Mouse (Mus musculus) limb, embryonic 11.5 days (tissue): ENCODE data around the gene Ankmy1. TPM values are rescaled to one million over a fixed set of nuclear protein-coding genes. Genes with fewer than 3 reads are reported as not detected.

Experiments
- ATAC-seq: fragments of 200-750 bp; cut with Nextera tagmentation; 2 replicates; pipeline ENCODE4 v1.8.0; 2017; ENCODE audit warnings: low read depth; ENCODE audit not compliant: insufficient number of reproducible peaks, low FRiP score, low TSS enrichment
- DNase-seq: peaks from one replicate; pipeline ENCODE4 v3.0.0-alpha.2; 2015; ENCODE audit warnings: low spot score
- H3K27ac ChIP-seq: fragments of 300-500 bp; sonication (generic); replicated peaks from 2 replicates; pipeline ENCODE4 v1.5.1; 2014; ENCODE audit warnings: low read depth, mild to moderate bottlenecking, low read length
- H3K27me3 ChIP-seq: fragments of 300-500 bp; sonication (generic); 2 replicates; pipeline ENCODE4 v1.6.1; 2014; ENCODE audit warnings: mild to moderate bottlenecking, low read length, mixed read lengths; ENCODE audit not compliant: control insufficient read depth, insufficient read depth
- H3K36me3 ChIP-seq: fragments of 300-500 bp; sonication (generic); 2 replicates; pipeline ENCODE4 v1.6.1; 2014; ENCODE audit warnings: mild to moderate bottlenecking, low read length, moderate library complexity, mixed read lengths; ENCODE audit not compliant: control insufficient read depth, insufficient read depth
- H3K4me1 ChIP-seq: fragments of 300-500 bp; sonication (generic); 2 replicates; pipeline ENCODE4 v1.6.1; 2014; ENCODE audit warnings: low read length, mixed read lengths; ENCODE audit not compliant: control insufficient read depth, insufficient read depth
- H3K4me2 ChIP-seq: fragments of 300-500 bp; sonication (generic); 2 replicates; pipeline ENCODE4 v1.6.1; 2014; ENCODE audit warnings: low read depth, mild to moderate bottlenecking, moderate library complexity; ENCODE audit not compliant: severe bottlenecking
- H3K4me3 ChIP-seq: fragments of 300-500 bp; sonication (generic); 2 replicates; pipeline ENCODE4 v1.5.1; 2014; ENCODE audit warnings: low read depth, low read length
- H3K9ac ChIP-seq: fragments of 300-500 bp; sonication (generic); 2 replicates; pipeline ENCODE4 v1.6.1; 2014; ENCODE audit warnings: mild to moderate bottlenecking, low read length
- H3K9me3 ChIP-seq: fragments of 300-500 bp; sonication (generic); 2 replicates; pipeline ENCODE4 v1.6.1; 2016; ENCODE audit warnings: low read length; ENCODE audit not compliant: control insufficient read depth
- WGBS: fragments of 180-500 bp; shearing (Covaris S2); extraction: QIAGEN DNeasy Blood & Tissue Kit; methylation state at CpG from one replicate; pipeline ENCODE4 v1.1.7; 2014; 5-methylcytosine and 5-hydroxymethylcytosine counted together
- polyA plus RNA-seq: library from polyadenylated mRNA; unstranded; fragments of >200 nt; fragmentation: Nextera tagmentation; extraction: Ambion mirVana; gene quantifications from 2 replicates; pipeline ENCODE4 v1.2.1, GENCODE M21; 2014

Gene Ankmy1
- polyA plus RNA-seq, 1 experiment from 2014 or later, result 0.47 TPM

DNA sequence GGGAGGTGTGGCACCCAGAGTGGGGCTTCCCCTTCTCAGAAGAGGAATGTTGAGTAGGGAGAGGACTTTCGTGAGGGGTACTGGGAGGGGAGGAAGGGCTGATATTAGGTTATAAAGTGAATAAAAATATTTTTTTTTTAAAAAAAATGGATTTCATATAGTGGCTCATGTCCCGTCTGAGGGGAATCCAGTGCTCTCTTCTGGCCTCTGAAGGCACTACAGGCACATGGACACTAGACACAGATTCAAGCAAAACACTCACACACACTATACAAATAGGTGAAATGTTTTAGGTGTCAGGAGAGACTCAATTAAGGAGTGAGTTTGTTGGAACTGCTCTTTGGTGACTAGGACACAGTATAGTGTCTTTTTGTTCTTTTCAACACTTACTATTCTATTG is 33.3 kb upstream of the Ankmy1 start:
- H3K4me1 ChIP-seq, result peaks cover 10% of the 10 kb centered on the region
- DNase-seq (no peak), ATAC-seq (no peak)
- H3K9ac ChIP-seq, result 0 out of 2 replicates have a peak overlapping the region, but pooled peaks have one; percentile 35
- H3K27ac ChIP-seq, result no peak overlapping the region
- H3K27me3 ChIP-seq, result no peaks in the 10 kb centered on the region
- H3K4me3 ChIP-seq, result peak overlapping the region; percentile 8; the same call in 1 of the 2 replicates
- H3K36me3 ChIP-seq, result peaks cover 8% of the 10 kb centered on the region; the same call in 1 of the 2 replicates
- peak overlapping the region; percentile 84; the same call in 1 of the 2 replicates for H3K4me2 ChIP-seq
- H3K9me3 ChIP-seq, result no peaks in the 10 kb centered on the region
- 70% methylated on average over 2 of the region's 2 CpGs for WGBS

DNA sequence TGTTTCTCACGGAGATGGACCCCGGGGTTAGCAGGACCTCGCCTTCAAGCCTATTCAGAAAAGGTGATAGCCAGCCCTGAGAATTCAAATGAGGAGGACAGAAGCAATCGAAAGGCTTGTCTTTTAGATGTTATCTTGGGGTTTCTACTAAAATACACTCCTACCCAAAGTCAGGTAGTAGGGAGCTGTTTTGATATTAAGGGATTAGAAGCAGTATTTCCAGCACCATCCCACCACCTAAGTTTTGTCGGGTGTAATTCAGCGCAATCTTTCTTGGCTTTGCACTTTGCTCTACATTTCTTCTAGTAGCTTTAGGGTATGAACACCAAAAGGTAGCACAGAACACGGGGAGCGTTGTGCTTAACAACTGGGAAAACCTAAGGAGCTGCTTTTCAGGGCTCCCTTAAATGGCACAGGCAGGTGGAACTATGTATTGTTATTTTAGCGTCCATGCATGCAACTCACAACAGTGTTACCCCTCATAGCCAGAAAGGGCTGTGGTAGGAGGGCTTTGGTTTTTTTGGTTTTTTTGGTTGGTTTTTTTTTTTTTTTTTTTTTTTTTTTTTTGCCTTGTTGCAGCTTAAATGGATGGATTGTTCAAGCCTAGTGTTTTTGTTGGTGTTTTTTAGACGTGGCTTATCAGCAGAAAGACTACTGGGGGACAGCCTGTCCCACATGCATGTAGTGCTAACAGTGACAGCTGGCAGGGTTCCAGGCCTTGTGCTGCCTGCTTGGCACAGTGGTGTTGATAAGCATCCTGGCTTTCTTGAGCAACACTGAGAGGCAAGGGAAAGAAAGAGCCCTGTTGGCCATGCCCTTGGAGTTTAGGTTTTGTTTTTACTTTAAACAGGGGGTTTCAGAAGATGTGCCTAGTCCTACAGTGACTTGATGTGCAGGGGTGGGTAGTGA is 32.6 kb upstream of the Ankmy1 start:
- Histone ChIP-seq H3K27me3 (no peaks in the 10 kb centered on the region), H3K27ac (0 out of 2 replicates have a peak overlapping the region, but pooled peaks have one; percentile 89), H3K9ac (peak overlapping the region; percentile 75), H3K4me2 (peak overlapping the region; percentile 84), H3K4me3 (peak overlapping the region; percentile 81), H3K4me1 (peaks cover 10% of the 10 kb centered on the region), H3K9me3 (no peaks in the 10 kb centered on the region), H3K36me3 (peaks cover 7% of the 10 kb centered on the region; the same call in 1 of the 2 replicates)
- WGBS, result 21% methylated on average over 10 of the region's 10 CpGs
- ATAC-seq (no peak), DNase-seq (no peak)

DNA sequence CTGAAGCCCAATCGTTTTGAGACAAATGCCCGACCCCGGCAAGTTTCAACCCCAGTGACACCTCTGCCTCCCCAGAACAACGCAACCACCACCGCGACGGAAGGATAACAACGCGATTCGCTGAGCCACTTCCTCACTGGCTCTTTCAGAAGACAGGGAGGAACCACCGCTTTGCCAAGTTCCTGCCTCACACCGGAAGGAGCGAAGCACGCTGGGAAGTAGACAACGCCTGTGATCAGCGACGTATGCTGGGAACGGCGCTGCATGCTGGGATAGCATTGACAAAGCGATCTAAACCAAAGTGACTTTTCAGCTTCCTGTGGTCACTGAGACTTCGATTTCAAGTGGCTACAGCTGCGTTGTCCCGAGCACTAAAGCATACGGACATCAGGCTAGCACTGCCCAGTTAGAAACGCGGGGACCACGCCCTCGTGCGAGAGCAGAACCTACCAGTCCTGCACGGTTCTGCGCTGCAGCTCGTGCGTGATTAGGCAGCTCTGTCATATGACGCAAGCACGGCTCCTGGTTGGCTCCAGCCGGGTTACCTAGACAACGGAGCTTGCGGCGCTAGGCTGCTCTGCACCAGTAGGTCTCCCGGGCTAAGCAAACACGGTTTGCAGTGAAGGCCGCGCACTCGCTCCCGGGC is 31.6 kb upstream of the Ankmy1 start, which contains the start of gene Capn10:
TSS of gene Capn10 (plus strand) at position 195 of the 646 bp plus-strand sequence.
- WGBS, result 0% methylated on average over 45 of the region's 45 CpGs
- peak within 1 kb of the TSS; percentile 89 for H3K27ac ChIP-seq

DNA sequence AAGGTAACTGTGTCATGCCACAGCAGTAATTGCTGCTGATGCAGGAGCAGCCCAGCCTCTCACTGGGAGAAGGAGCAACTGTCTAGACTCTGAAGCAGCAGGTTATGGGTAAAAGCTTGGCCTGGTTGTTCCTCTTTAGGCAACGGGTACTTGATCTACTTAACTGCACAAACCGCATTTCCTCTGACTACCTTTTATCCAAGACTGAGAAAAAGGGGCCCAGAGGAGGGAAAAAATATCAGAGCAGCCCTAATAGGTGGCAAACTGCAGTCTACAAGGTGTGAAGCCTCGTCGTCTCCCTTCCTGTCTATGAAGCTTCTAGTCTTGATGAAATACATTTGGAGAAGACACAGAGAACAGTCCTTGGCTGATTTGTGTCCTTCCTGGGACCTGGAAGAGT is 30.9 kb upstream of the Ankmy1 start:
- no peak for ATAC-seq
- 82% methylated on average over 4 of the region's 4 CpGs for WGBS
- peak overlapping the region; percentile 89 for H3K27ac ChIP-seq
- DNase-seq, result no peak
- peak overlapping the region; percentile 75 for H3K9ac ChIP-seq
- H3K4me2 ChIP-seq, result peak overlapping the region; percentile 84
- peak overlapping the region; percentile 81 for H3K4me3 ChIP-seq
- H3K36me3 ChIP-seq, result no peaks in the 10 kb centered on the region
- H3K4me1 ChIP-seq, result peaks cover 10% of the 10 kb centered on the region
- H3K9me3 ChIP-seq, result no peaks in the 10 kb centered on the region
- H3K27me3 ChIP-seq, result no peaks in the 10 kb centered on the region

More for the DNA sequence above, 31.6 kb upstream of the Ankmy1 start, which contains the start of gene Capn10:
- peak; percentile 99 for ATAC-seq
- peaks cover 10% of the 10 kb centered on the region for H3K4me1 ChIP-seq
- peak within 1 kb of the TSS; percentile 84 for H3K4me2 ChIP-seq
- H3K27me3 ChIP-seq, result no peaks in the 10 kb centered on the region
- peaks cover 4% of the 10 kb centered on the region; the same call in 1 of the 2 replicates for H3K36me3 ChIP-seq
- H3K9ac ChIP-seq, result peak within 1 kb of the TSS; percentile 75
- peak; percentile 94 for DNase-seq
- peak within 1 kb of the TSS; percentile 81 for H3K4me3 ChIP-seq
- H3K9me3 ChIP-seq, result no peaks in the 10 kb centered on the region

DNA sequence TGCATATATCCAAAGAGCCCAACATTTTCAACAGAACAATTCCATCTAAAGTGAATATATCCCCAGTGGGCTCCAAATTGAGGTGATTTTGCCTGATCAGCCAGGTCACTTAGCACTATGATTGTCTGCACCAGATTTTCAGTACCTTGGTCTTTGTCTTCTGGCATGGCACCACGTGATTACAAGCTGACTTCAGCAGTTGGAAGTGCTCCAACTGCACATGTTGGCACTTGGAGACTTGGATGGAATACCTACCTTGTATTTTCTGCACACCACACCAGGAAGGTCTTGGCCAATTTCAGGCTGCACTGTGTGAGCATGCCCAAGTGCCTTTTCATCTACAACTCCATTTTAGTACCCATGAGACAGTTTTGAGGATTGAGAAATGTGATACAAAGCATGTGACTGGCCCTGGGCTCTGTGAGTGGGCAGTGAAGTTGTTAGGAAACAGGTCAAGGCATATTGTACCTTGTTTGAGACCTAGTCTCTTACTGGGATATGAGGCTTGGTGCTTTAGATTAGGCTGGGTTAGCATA is 27.5 kb upstream of the Ankmy1 start:
- no peak overlapping the region for H3K4me3 ChIP-seq
- ATAC-seq, result no peak
- no peak overlapping the region for H3K4me2 ChIP-seq
- peaks cover 6% of the 10 kb centered on the region for H3K4me1 ChIP-seq
- no peaks in the 10 kb centered on the region for H3K27me3 ChIP-seq
- no peak overlapping the region for H3K27ac ChIP-seq
- no peak for DNase-seq
- no peaks in the 10 kb centered on the region for H3K36me3 ChIP-seq
- WGBS, result 50% methylated on average over 1 of the region's 1 CpGs
- H3K9ac ChIP-seq, result no peak overlapping the region
- H3K9me3 ChIP-seq, result no peaks in the 10 kb centered on the region

DNA sequence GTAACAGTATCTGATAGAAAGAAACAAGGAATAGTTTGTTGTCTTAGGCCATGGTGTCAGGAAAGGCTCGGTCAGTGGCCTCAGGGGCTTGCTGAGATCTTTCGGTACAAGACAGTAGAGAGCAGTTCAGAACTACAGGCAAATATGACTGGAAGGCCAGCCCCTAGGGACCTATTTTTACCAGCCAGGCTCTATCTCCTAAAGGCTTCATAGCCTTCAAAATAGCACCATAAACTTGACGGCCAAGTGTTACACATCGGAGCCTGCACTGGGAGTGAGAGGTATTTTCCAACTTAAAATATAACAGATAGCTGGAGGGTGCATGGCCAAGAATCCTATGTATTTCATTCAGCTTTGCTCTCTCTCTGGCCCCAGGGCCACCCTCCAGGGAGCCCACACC is 18.8 kb upstream of the Ankmy1 start:
- H3K36me3 ChIP-seq, result peaks cover 2% of the 10 kb centered on the region; the same call in 1 of the 2 replicates
- no peak overlapping the region for H3K4me3 ChIP-seq
- ATAC-seq (no peak), DNase-seq (no peak)
- no peaks in the 10 kb centered on the region for H3K9me3 ChIP-seq
- no peaks in the 10 kb centered on the region for H3K4me1 ChIP-seq
- WGBS, result 89% methylated on average over 4 of the region's 4 CpGs
- H3K9ac ChIP-seq, result no peak overlapping the region
- no peak overlapping the region for H3K27ac ChIP-seq
- no peak overlapping the region for H3K4me2 ChIP-seq
- H3K27me3 ChIP-seq, result no peaks in the 10 kb centered on the region

DNA sequence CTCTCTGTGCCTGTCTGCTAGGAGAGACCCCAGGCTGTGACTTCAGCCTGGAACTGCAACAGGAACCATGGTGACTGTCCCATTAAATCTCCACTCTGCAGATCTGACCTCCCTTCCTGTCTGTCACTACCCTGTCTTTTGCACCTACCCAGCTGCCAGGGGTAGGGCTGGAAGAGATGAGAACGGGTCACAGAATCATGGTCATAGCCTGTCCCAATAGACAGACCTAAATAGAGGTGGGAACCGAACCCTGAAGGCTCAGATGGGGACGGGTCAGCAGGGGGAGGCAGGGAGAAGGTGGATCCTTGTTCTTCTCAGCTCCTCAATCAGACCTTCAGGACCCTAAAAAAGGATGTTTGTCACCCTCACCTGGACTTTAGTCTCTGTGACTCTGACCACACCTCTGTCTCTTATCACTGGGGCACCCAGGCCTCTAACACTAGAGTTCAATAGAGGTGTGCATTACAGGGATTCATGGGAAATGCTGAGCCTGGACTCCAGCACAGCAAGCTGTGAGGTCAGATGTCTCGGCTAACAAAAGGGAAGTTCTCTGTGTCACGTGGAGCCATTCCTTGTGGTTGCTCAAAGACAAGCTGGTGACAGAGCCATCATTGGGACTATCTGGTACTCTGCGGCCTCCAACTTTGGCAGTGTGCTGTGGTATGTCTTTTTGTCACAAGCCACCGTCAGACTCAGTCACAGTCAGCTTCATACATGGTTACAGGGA is 17.9 kb upstream of the Ankmy1 start:
- Histone ChIP-seq H3K36me3 (peaks cover 6% of the 10 kb centered on the region; the same call in 1 of the 2 replicates), H3K27me3 (no peaks in the 10 kb centered on the region), H3K4me2 (no peak overlapping the region), H3K4me1 (no peaks in the 10 kb centered on the region), H3K4me3 (no peak overlapping the region), H3K9ac (no peak overlapping the region), H3K9me3 (no peaks in the 10 kb centered on the region), H3K27ac (no peak overlapping the region)
- ATAC-seq, result no peak
- WGBS, result 86% methylated on average over 7 of the region's 7 CpGs
- DNase-seq, result no peak
